Mouse (Mus musculus): Measurements from ENCODE around the gene Tmem255a. TPM values are rescaled to one million over a fixed set of nuclear protein-coding genes. Genes with fewer than 3 reads are reported as not detected.

Tmem255a gene
- not detected in 2 replicates for polyA plus RNA-seq (2011; ENCODE audit: insufficient read depth, insufficient read length, low read depth, missing spikeins)

DNA sequence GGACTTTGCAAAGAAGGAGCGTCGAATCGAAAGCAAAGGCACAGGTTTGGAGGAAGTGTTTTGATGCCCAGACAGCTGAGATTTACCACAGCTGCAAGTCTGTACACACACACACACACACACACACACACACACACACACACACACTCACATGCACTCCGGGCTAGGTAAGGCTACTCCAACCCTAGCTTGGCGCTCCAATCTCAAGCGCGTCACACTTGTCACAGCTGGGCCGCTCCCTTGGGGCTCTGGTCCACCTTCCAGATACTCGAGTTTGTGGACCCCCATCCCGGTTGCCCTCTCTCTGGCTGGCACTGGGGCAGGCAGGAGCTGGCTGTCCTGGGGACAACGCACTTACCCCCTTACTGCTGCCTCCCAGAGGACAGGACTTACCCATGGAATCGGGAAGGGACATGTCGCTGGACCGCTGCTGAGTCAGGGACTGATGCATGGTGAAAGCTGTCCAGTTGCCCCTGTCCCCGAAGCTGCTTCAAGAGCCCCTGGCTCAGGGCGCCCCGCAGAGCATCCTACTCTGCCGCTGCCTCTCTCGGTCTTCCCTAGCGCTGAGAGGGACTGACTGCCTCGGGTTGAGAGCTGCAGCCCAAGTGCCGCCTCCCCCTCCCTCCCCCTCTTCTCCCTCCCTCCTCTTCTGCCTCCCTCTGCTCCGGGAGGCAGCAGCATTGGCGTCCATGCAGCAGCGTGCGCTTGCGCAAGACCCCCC lies at the start of gene Tmem255a:
TSS of gene Tmem255a (minus strand) at position 589 of the 721 bp plus-strand sequence.
- TF ChIP-seq CTCF (IDR thresholded peaks at IDR 0.05; ENCODE audit: low read depth, low read length) (no peak), POLR2A (IDR thresholded peaks at IDR 0.05; ENCODE audit: insufficient read depth, low read length) (no peak), EP300 (IDR thresholded peaks at IDR 0.05; ENCODE audit: insufficient read depth, low read depth, low read length) (no peak)
- H3K27ac ChIP-seq (ENCODE audit: insufficient read depth, low read length) = no peak within 1 kb of the TSS
- H3K36me3 ChIP-seq (ENCODE audit: control insufficient read depth, insufficient read depth, low read length, poor library complexity, severe bottlenecking) = no peaks in the 10 kb centered on the region
- H3K4me3 ChIP-seq (ENCODE audit: low read depth, low read length) = peak within 1 kb of the TSS; percentile 21
- H3K9ac ChIP-seq (ENCODE audit: low read depth, poor library complexity, severe bottlenecking) = no peak within 1 kb of the TSS
- H3K4me1 ChIP-seq (ENCODE audit: control insufficient read depth, insufficient read depth, low read length) = no peaks in the 10 kb centered on the region
- peaks cover 3% of the 10 kb centered on the region for H3K27me3 ChIP-seq (ENCODE audit: control insufficient read depth, insufficient read depth, low read length, poor library complexity, severe bottlenecking)
- H3K9me3 ChIP-seq (replicated peaks; ENCODE audit: control insufficient read depth, insufficient read depth, low read length, poor library complexity, severe bottlenecking) = no peaks in the 10 kb centered on the region

DNA sequence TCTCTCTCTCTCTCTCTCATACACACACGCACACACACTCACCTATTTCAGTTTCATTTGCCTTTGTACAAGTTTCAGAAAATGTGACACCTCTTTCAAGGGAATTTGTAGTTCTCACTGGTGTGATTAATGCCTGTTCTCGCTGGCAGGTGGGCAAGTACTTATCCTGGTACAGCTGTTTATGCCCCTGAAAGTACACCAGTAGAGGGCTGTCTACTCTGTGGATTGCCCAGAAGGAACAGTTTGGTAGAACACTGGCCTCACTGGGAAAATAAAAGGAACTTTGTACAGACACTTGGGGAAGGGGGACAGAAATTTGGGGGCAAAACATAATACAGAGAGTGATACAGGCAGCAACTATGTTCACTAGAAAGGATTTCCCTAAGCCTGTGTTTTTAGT lies 7.4 kb upstream of the Tmem255a start:
- Histone ChIP-seq H3K9ac (ENCODE audit: low read depth, poor library complexity, severe bottlenecking) (no peak overlapping the region), H3K4me1 (ENCODE audit: control insufficient read depth, insufficient read depth, low read length) (no peaks in the 10 kb centered on the region)
- TF ChIP-seq CTCF (IDR thresholded peaks at IDR 0.05; ENCODE audit: low read depth, low read length) (no peak), EP300 (IDR thresholded peaks at IDR 0.05; ENCODE audit: insufficient read depth, low read depth, low read length) (no peak), POLR2A (IDR thresholded peaks at IDR 0.05; ENCODE audit: insufficient read depth, low read length) (no peak)

DNA sequence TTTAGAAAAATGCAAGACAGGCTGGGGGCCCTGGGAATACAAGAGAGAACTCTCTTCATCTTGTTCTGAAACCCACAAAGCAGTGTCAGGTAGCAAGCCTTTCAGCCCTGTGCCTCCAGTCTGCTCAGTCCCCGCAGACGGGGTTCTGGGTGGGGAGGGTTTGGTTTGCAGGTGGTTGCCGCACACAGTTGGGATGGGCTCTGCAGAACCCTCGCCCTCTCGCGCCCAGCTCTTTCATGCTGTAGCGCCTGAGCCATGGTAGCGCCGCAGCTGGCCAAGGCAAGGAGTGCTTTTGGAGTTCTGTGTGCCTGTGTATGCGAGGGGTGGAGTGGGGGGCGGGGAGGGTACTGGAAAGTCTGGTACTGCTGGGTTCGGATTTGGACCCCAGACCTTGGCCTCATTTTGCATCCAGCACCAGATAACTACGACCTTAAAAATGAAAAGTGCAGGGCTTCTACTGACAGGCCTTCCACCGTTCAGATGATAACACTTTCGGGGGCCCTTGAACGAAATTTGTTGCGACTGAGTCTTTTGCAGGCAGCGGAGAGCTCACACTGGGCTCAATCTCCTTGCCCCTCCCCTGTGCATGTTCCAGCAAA lies 1.8 kb downstream of the Tmem255a start:
- peaks cover 3% of the 10 kb centered on the region for H3K27me3 ChIP-seq (ENCODE audit: control insufficient read depth, insufficient read depth, low read length, poor library complexity, severe bottlenecking)
- H3K27ac ChIP-seq (ENCODE audit: insufficient read depth, low read length) = no peak overlapping the region
- TF ChIP-seq EP300 (IDR thresholded peaks at IDR 0.05; ENCODE audit: insufficient read depth, low read depth, low read length) (no peak), CTCF (IDR thresholded peaks at IDR 0.05; ENCODE audit: low read depth, low read length) (peak; percentile 6)
- no peaks in the 10 kb centered on the region for H3K4me1 ChIP-seq (ENCODE audit: control insufficient read depth, insufficient read depth, low read length)
- H3K4me3 ChIP-seq (ENCODE audit: low read depth, low read length) = no peak overlapping the region
- no peaks in the 10 kb centered on the region for H3K9me3 ChIP-seq (replicated peaks; ENCODE audit: control insufficient read depth, insufficient read depth, low read length, poor library complexity, severe bottlenecking)
- H3K9ac ChIP-seq (ENCODE audit: low read depth, poor library complexity, severe bottlenecking) = no peak overlapping the region
- no peaks in the 10 kb centered on the region for H3K36me3 ChIP-seq (ENCODE audit: control insufficient read depth, insufficient read depth, low read length, poor library complexity, severe bottlenecking)

More for the DNA sequence above, 7.4 kb upstream of the Tmem255a start:
- no peaks in the 10 kb centered on the region for H3K9me3 ChIP-seq (replicated peaks; ENCODE audit: control insufficient read depth, insufficient read depth, low read length, poor library complexity, severe bottlenecking)
- no peaks in the 10 kb centered on the region for H3K27me3 ChIP-seq (ENCODE audit: control insufficient read depth, insufficient read depth, low read length, poor library complexity, severe bottlenecking)
- no peak overlapping the region for H3K27ac ChIP-seq (ENCODE audit: insufficient read depth, low read length)
- no peaks in the 10 kb centered on the region for H3K36me3 ChIP-seq (ENCODE audit: control insufficient read depth, insufficient read depth, low read length, poor library complexity, severe bottlenecking)
- H3K4me3 ChIP-seq (ENCODE audit: low read depth, low read length) = no peak overlapping the region

DNA sequence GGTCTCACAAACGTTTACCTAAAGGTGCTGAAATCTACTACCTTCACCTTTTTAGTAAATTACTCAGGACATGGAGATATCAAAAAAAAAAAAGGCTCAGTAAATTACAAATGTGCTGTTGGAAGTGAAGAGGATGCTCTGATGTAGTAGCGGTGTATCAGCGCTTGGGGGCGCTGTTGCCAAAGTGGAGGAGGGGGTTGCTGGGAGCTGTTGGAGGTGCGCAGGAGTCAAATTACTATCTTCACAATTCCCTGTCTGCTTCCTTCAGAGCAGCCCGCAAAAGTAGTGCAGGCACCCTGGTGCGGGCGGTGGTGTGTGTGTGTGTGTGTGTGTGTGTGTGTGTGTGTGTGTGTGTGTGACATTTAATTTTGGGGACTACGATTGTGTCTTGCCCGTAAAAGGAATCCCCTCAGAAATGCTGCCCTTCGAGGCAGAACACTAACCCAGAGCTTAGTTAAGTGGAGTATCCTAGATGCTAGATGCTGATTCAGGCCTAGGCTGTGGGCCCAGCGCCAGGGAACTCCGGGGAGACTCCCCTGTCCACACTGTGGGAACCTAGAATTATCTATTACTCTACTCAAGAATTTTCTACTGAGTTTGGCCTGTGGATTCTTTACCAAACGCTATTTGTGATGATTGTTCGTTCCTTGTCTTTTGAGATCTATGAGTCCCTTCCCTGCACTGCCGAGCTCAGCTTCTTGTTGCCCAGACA lies 2.4 kb downstream of the Tmem255a start:
- peaks cover 3% of the 10 kb centered on the region for H3K27me3 ChIP-seq (ENCODE audit: control insufficient read depth, insufficient read depth, low read length, poor library complexity, severe bottlenecking)
- H3K27ac ChIP-seq (ENCODE audit: insufficient read depth, low read length) = no peak overlapping the region
- no peaks in the 10 kb centered on the region for H3K9me3 ChIP-seq (replicated peaks; ENCODE audit: control insufficient read depth, insufficient read depth, low read length, poor library complexity, severe bottlenecking)
- H3K9ac ChIP-seq (ENCODE audit: low read depth, poor library complexity, severe bottlenecking) = no peak overlapping the region
- no peaks in the 10 kb centered on the region for H3K36me3 ChIP-seq (ENCODE audit: control insufficient read depth, insufficient read depth, low read length, poor library complexity, severe bottlenecking)
- no peaks in the 10 kb centered on the region for H3K4me1 ChIP-seq (ENCODE audit: control insufficient read depth, insufficient read depth, low read length)
- TF ChIP-seq EP300 (IDR thresholded peaks at IDR 0.05; ENCODE audit: insufficient read depth, low read depth, low read length) (no peak), CTCF (IDR thresholded peaks at IDR 0.05; ENCODE audit: low read depth, low read length) (peak; percentile 70), POLR2A (IDR thresholded peaks at IDR 0.05; ENCODE audit: insufficient read depth, low read length) (no peak)
- no peak overlapping the region for H3K4me3 ChIP-seq (ENCODE audit: low read depth, low read length)

DNA sequence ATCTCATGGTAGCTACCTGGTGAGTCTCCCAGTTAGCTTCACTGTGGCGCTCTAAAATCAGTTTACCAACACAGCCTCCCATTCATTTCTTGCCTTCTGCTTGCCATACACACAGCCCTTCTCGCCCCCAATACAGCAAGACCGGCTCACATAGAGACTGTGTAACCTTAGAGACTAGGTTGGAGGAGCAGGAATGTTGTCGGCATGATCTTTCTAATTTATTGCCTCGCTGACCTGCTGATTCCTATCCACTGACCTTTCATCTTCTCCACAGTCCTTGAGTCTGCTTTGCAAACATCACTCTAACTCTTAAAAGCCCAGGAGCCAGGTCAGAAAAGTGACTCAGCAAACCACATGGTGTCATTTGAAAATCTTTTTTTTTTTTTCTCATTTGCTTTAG lies 4.6 kb downstream of the Tmem255a start:
- no peaks in the 10 kb centered on the region for H3K36me3 ChIP-seq (ENCODE audit: control insufficient read depth, insufficient read depth, low read length, poor library complexity, severe bottlenecking)
- TF ChIP-seq POLR2A (IDR thresholded peaks at IDR 0.05; ENCODE audit: insufficient read depth, low read length) = no peak
- no peak for TF ChIP-seq EP300 (IDR thresholded peaks at IDR 0.05; ENCODE audit: insufficient read depth, low read depth, low read length)
- TF ChIP-seq CTCF (IDR thresholded peaks at IDR 0.05; ENCODE audit: low read depth, low read length) = no peak

More for the DNA sequence above, 4.6 kb downstream of the Tmem255a start:
- peaks cover 3% of the 10 kb centered on the region for H3K27me3 ChIP-seq (ENCODE audit: control insufficient read depth, insufficient read depth, low read length, poor library complexity, severe bottlenecking)
- H3K4me3 ChIP-seq (ENCODE audit: low read depth, low read length) = no peak overlapping the region
- H3K4me1 ChIP-seq (ENCODE audit: control insufficient read depth, insufficient read depth, low read length) = no peaks in the 10 kb centered on the region
- H3K9ac ChIP-seq (ENCODE audit: low read depth, poor library complexity, severe bottlenecking) = no peak overlapping the region
- no peaks in the 10 kb centered on the region for H3K9me3 ChIP-seq (replicated peaks; ENCODE audit: control insufficient read depth, insufficient read depth, low read length, poor library complexity, severe bottlenecking)
- no peak overlapping the region for H3K27ac ChIP-seq (ENCODE audit: insufficient read depth, low read length)
